Mouse (Mus musculus) neutrophil, adult 5-6 weeks (primary cell): ENCODE measurements around the gene Tmem199. TPM values are rescaled to one million over a fixed set of nuclear protein-coding genes. Genes with fewer than 3 reads are reported as not detected.
"Not testable (repeated sequence)": the region's sequence is repeated elsewhere in the genome, so short reads cannot be mapped to it uniquely, and the experiment has no call there.

ENCODE experiments used
- ATAC-seq: fragments of 151-379, 151-347 bp; 2 replicates; pipeline ENCODE4 v1.8.0; 2017; ENCODE audit warnings: mild to moderate bottlenecking, moderate TSS enrichment; ENCODE audit not compliant: insufficient number of reproducible peaks, poor library complexity, low FRiP score, severe bottlenecking; ENCODE audit errors: extremely low read depth
- total RNA-seq: library from RNA; stranded (forward); fragments of 200-1000 nt; gene quantifications from 2 replicates; pipeline ENCODE4 v1.2.3, GENCODE M21; 2017

Tmem199 gene
- 25.4 and 34.9 TPM in 2 replicates for total RNA-seq

- ATAC-seq = peak; percentile 91
Measured at GRCm38 (mm10) chr11:78512025-78512957, at the start of gene Tmem199, which contains the start of gene Poldip2. Tmem199 (minus strand) TSS chr11:78512172. Poldip2 (plus strand) TSS chr11:78512193.

DNA sequence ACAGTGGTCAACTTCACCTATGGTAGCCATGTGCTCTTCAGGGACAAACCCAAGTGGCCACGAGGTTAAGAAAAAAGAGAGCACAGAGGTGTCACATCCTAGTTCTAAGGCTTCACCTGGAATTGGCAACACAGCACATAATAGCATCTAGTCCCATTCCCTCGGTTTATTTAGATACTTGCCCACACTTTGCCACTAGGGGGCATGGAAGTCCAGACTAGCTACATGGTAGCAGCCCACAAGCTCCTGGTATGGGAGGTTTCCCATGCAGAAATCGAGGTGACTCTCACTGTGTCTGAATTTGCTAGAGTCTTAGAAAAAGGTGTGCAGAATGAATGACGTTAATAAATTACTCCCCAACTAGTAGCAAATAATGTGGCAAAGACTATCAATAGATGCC lies 48.5 kb upstream of the Tmem199 start:
- peak; percentile 68; the same call in 1 of the 2 replicates for ATAC-seq

GRCm38 (mm10) chr11:78557241-78557640 lies 45.3 kb upstream of the Tmem199 start:
- ATAC-seq = no peak

DNA sequence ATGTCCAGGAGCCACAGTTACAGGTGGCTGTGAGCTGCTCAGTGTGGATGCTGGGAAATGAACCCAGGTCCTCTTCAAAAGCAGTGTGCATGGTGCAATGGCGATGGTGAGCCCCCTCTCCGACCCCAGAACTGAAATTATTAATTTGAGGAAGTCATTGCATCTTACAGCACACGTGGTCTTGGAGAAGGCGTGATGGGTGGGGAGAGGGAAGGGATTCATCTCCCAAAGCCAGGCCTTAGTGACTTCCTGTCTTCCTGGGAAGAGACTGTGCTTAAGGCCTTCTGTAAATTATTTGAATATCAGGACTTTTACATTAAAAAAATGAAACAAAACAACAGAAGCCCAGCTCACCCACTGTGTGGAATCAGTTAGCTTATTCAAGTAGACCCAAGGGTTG lies 44.1 kb upstream of the Tmem199 start:
- ATAC-seq = no peak

GRCm38 (mm10) chr11:78555623-78556022 lies 43.7 kb upstream of the Tmem199 start:
- ATAC-seq = no peak

GRCm38 (mm10) chr11:78551059-78551398 lies 39.1 kb upstream of the Tmem199 start:
- ATAC-seq = no peak

DNA sequence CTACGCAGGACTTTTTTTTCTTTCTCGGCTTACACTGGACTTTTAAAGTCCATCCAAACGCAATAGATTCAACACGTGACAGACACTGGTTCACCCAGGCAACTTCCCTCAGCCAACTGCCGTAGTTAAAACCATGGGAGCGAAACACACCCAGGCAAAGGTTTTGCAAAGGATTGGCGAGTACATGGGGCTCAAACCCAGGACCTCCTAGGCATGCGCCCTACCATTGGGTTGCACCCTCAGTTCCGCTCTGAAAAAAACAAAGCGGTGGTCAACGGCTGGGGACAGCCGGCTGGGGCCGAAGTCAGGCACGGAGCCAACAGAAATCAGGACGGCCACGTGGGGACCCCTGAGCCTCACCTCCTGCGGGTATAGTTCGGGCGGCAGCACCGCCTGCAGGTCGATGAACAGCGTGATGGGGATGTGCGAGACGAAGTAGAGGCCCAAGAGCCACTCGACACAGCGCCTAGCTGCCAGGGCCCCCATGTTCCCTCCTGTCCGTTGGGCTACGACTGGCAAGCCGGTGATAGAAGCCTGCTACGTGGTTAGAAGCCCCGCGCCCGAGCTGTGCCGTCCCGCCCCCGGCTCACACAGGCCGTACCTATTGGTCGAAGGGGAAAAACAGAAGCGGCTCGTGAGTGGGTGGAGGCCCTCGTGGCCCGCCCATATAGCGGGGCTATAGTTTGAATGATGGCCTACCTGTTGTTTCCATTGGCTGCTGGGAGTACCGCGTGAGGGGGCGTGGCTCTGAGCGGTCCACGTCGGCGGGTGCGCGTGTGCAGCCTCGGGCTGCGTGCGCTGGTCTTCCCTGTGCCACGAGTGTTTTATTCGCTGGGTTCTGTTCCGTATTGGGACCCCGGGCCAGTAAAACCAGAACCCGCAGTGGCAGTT lies 38.4 kb upstream of the Tmem199 start, which contains the start of gene Tmem97:
Gene Tmem97 (minus strand): TSS at position 610 of the 891 bp plus-strand sequence.
- peak; percentile 100 for ATAC-seq

GRCm38 (mm10) chr11:78549491-78549987 lies 37.6 kb upstream of the Tmem199 start:
- ATAC-seq = no peak

GRCm38 (mm10) chr11:78547718-78548460 lies 35.9 kb upstream of the Tmem199 start:
- no peak for ATAC-seq

GRCm38 (mm10) chr11:78545181-78545580 lies 33.2 kb upstream of the Tmem199 start:
- no peak for ATAC-seq

GRCm38 (mm10) chr11:78544449-78545111 lies 32.6 kb upstream of the Tmem199 start:
- no peak for ATAC-seq

GRCm38 (mm10) chr11:78540358-78540757 lies 28.4 kb upstream of the Tmem199 start:
- ATAC-seq = no peak

DNA sequence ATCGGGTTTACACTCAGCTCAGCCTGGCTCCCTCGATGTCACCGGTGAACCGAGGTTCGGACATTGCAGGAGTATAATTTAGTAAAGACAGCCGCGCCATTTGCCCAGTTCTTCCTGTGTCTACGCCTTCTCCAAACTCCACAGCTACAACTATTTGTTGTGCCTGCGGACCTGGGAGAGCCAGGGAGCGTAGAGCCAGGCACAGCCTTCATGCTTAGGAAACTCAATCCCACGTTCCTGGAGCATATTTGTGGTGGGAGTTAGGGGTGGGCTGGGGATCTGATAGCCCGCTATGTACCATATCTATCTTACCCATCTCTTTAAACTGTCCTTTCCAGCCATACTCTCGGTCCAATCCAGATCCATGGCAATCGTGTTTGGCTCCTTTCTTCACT lies 24.7 kb upstream of the Tmem199 start:
- ATAC-seq = no peak

DNA sequence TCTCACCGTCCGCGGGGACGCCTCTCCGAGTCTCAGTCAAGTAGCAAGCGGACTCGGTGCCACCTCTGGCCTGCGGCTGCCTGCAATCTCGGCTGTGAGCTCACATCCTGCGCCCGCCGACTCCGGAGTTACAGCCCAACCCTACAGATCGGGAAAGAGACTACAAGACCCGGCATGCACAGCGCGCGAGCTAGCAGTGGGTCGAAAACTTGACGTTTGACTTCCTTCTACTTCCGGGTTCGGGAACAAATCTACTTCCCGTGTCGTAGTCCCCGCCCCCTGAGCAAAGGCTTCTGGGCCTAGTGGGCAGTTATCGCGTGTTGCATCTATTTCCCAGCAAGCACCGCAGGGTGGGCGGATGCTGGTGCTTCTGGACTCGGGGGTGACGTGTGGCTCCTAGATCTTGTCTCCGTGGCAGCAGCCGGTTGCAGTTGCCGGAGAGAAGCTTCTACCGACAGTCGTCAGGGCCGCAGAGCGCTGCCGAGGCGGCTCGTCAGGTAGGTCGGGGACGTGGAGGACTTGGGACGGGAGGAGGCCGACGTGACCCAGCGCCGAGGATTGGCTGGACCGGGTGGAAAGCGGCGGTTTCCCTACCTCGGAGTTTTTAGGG lies 24.2 kb upstream of the Tmem199 start, which contains the start of the genes Tnfaip1 and Ift20:
Gene Tnfaip1 (minus strand): TSS at position 253 of the 610 bp plus-strand sequence.
Gene Ift20 (plus strand): TSS at position 282 of the 610 bp plus-strand sequence.
- ATAC-seq = peak; percentile 96

DNA sequence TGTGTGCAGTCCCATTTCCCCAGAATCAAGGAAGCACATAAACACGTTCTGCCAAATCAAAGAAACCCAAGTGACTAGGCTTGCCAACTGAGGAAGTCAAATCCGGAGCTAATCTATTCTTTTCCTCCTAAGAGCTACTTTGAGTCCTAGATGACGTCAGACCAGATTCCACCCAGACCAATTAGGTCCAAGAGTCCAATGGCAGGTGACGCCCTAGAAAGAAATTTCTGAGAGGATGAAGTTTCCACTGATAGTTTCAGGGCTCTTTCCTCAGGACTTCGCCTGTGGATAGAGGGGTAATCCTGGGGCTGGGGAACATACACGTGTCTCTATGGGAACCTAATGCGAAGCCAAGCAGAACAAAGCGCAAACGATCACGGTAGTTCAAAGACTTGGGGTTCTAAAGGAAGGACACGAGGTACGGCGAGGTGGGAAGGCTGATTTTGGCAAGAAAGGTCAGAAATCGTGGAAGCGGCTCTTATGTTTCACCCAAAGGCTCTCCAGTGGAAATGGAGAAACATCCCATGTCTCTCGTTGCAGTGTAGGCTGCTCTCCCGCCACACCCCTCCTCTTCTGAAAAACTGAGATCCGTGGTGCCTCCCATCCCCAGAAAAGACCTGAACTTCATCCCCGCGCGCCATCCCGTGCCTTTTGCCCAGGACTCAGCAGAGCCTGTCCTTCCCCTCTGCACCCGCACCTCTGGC lies 23.6 kb upstream of the Tmem199 start:
- ATAC-seq = no peak

DNA sequence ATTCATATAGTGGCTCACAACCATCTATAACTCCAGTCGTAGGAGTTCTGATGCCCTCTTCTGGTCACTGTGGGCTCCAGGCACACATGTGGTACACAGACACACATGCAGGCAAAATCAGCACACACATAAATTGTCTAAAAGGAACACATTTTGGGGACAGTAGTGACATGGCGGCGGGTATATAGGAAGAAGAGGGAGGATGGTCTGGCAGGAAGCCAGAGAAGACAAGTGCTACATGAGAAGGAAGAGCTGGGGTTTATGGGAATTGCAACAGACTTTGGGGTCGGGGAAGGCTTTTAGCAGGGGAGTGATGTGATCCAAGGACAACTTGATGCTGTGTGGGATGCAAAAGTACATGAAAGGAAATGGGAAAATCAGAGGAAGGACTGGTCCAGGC lies 22.5 kb upstream of the Tmem199 start:
- ATAC-seq = no peak

DNA sequence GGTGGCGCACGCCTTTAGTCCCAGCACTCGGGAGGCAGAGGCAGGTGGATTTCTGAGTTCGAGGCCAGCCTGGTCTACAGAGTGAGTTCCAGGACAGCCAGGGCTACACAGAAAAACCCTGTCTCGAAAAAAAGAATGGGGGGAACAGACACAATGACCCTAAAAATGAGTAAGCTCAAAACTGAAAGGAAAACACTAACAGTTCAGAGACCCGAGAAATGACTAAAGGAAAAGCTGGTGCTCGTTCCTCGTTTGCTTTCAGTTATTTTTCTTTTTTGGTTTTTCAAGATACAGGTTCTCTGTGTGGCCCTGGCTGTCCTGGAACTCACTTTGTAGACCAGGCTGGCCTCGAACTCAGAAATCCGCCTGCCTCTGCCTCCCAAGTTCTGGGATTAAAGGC lies 19.5 kb upstream of the Tmem199 start:
- not testable (repeated sequence) for ATAC-seq
